Mouse (Mus musculus) ES-Bruce4 (cell line): ENCODE measurements around the gene Myo1e. TPM values are rescaled to one million over a fixed set of nuclear protein-coding genes. Genes with fewer than 3 reads are reported as not detected.

Source experiments
- H3K27ac ChIP-seq: 2 replicates; pipeline ENCODE4 v1.5.1; 2012; ENCODE audit warnings: low read length, inconsistent platforms; ENCODE audit not compliant: insufficient read depth
- H3K27me3 ChIP-seq: 2 replicates; pipeline ENCODE4 v1.6.1; 2012; ENCODE audit warnings: mild to moderate bottlenecking, low read length, inconsistent platforms; ENCODE audit not compliant: control insufficient read depth, poor library complexity, insufficient read depth, severe bottlenecking
- H3K36me3 ChIP-seq: 2 replicates; pipeline ENCODE4 v1.6.1; 2012; ENCODE audit warnings: inconsistent platforms, mild to moderate bottlenecking, low read length, moderate library complexity; ENCODE audit not compliant: control insufficient read depth, poor library complexity, insufficient read depth, severe bottlenecking
- H3K4me1 ChIP-seq: one replicate; pipeline ENCODE4 v1.8.1; 2011; ENCODE audit warnings: low read length; ENCODE audit not compliant: control insufficient read depth, insufficient read depth
- H3K4me3 ChIP-seq: 2 replicates; pipeline ENCODE4 v1.5.1; 2011; ENCODE audit warnings: low read depth, mild to moderate bottlenecking, low read length
- H3K9ac ChIP-seq: 2 replicates; pipeline ENCODE4 v1.6.1; 2012; ENCODE audit warnings: low read depth, mild to moderate bottlenecking, inconsistent platforms; ENCODE audit not compliant: poor library complexity, severe bottlenecking
- H3K9me3 ChIP-seq: replicated peaks from 2 replicates; pipeline ENCODE4 v1.6.1; 2012; ENCODE audit warnings: mild to moderate bottlenecking, low read length, inconsistent platforms; ENCODE audit not compliant: control insufficient read depth, poor library complexity, insufficient read depth, severe bottlenecking
- CTCF ChIP-seq: IDR thresholded peaks from one replicate; pipeline ENCODE4 v1.8.1; 2011; ENCODE audit warnings: low read depth, low read length
- EP300 ChIP-seq: IDR thresholded peaks from 2 replicates; pipeline ENCODE4 v1.6.1; 2011; ENCODE audit warnings: low read depth, low read length; ENCODE audit not compliant: insufficient read depth
- POLR2A ChIP-seq: IDR thresholded peaks from one replicate; pipeline ENCODE4 v1.8.1; 2011; ENCODE audit warnings: low read length; ENCODE audit not compliant: insufficient read depth
- polyA plus RNA-seq: library from polyadenylated mRNA; stranded (reverse); fragments of >200 nt; gene quantifications from 2 replicates; pipeline ENCODE4 v1.2.4, GENCODE M21; 2011; ENCODE audit warnings: low read depth; ENCODE audit not compliant: missing spikeins, insufficient read depth, insufficient read length

Myo1e gene
- polyA plus RNA-seq, 1 experiment = 51.6 TPM

- H3K9me3 ChIP-seq = no peaks in the 10 kb centered on the region
- H3K4me1 ChIP-seq = peaks cover 1% of the 10 kb centered on the region
- H3K36me3 ChIP-seq = no peaks in the 10 kb centered on the region
- H3K4me3 ChIP-seq = no peak overlapping the region
- H3K27ac ChIP-seq = no peak overlapping the region
- H3K9ac ChIP-seq = no peak overlapping the region
- H3K27me3 ChIP-seq = no peaks in the 10 kb centered on the region
- TF ChIP-seq CTCF (no peak), EP300 (no peak), POLR2A (no peak)
These were observed 89.8 kb downstream of the Myo1e start for GRCm38 (mm10) chr9:70296916-70297315.

GRCm38 (mm10) chr9:70298221-70298620, 91.1 kb downstream of the Myo1e start:
- H3K27ac ChIP-seq = no peak overlapping the region

DNA sequence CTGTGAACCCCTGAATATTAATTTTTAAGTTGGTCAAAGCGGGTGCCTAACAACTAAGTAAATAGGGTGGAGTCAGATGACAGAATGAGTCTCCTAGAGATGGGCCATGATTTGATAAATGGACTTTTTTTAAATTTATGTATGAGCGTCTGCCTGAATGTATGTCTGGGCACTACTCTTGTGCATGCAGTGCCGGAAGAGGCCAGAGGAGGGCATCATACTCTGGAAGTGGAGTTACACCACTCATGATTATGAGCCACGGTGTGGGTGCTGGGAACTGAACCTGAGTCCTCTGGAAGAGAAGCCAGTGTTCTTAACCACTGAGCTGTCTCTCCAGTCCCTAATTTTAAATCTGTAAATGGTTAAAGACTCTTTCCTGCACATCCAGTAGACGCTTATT, 93.6 kb downstream of the Myo1e start:
- no peak for TF ChIP-seq POLR2A
- TF ChIP-seq EP300 = no peak
- TF ChIP-seq CTCF = peak; percentile 41
- Histone ChIP-seq H3K9me3 (no peaks in the 10 kb centered on the region), H3K9ac (no peak overlapping the region), H3K27me3 (no peaks in the 10 kb centered on the region), H3K4me1 (peaks cover 1% of the 10 kb centered on the region), H3K4me3 (no peak overlapping the region), H3K27ac (no peak overlapping the region), H3K36me3 (peaks cover 2% of the 10 kb centered on the region; the same call in 1 of the 2 replicates)

More at GRCm38 (mm10) chr9:70298221-70298620, 91.1 kb downstream of the Myo1e start:
- H3K4me3 ChIP-seq = no peak overlapping the region
- no peak for TF ChIP-seq POLR2A
- H3K4me1 ChIP-seq = peaks cover 1% of the 10 kb centered on the region
- H3K36me3 ChIP-seq = peaks cover 2% of the 10 kb centered on the region; the same call in 1 of the 2 replicates
- no peaks in the 10 kb centered on the region for H3K9me3 ChIP-seq
- H3K27me3 ChIP-seq = no peaks in the 10 kb centered on the region
- H3K9ac ChIP-seq = no peak overlapping the region

DNA sequence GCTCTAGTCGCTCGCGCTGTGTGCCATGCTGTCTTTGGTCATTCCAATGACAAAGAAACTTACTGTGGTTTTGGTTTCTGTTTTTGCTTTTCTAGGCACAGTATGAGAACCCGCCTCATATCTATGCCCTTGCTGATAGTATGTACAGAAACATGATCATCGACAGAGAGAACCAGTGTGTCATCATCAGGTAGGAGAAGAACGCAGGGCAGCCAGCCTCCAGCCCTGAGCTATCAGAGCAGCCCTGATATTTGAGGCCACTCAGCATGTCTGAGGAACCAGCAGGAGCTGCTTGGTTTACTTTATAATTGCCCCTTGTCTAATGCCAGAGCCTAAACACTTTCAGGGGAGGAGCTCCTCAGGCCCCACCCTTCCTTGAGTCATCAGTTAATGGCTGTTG, 94.4 kb downstream of the Myo1e start:
- H3K27me3 ChIP-seq = no peaks in the 10 kb centered on the region
- no peak for TF ChIP-seq CTCF
- no peak for TF ChIP-seq POLR2A
- no peak for TF ChIP-seq EP300
- H3K4me1 ChIP-seq = peaks cover 1% of the 10 kb centered on the region
- no peaks in the 10 kb centered on the region for H3K9me3 ChIP-seq
- H3K27ac ChIP-seq = no peak overlapping the region
- H3K4me3 ChIP-seq = no peak overlapping the region
- H3K36me3 ChIP-seq = peaks cover 2% of the 10 kb centered on the region; the same call in 1 of the 2 replicates
- H3K9ac ChIP-seq = no peak overlapping the region

GRCm38 (mm10) chr9:70304901-70305300, 97.8 kb downstream of the Myo1e start:
- Histone ChIP-seq H3K9me3 (no peaks in the 10 kb centered on the region), H3K4me1 (peaks cover 1% of the 10 kb centered on the region), H3K36me3 (peaks cover 2% of the 10 kb centered on the region; the same call in 1 of the 2 replicates), H3K27me3 (no peaks in the 10 kb centered on the region), H3K9ac (no peak overlapping the region), H3K4me3 (no peak overlapping the region), H3K27ac (no peak overlapping the region)
- TF ChIP-seq POLR2A (no peak), EP300 (no peak)

GRCm38 (mm10) chr9:70310046-70310445, 102.9 kb downstream of the Myo1e start:
- H3K9me3 ChIP-seq = no peaks in the 10 kb centered on the region
- H3K4me1 ChIP-seq = no peaks in the 10 kb centered on the region
- H3K27ac ChIP-seq = no peak overlapping the region
- no peaks in the 10 kb centered on the region for H3K36me3 ChIP-seq
- no peak overlapping the region for H3K4me3 ChIP-seq
- no peaks in the 10 kb centered on the region for H3K27me3 ChIP-seq
- no peak for TF ChIP-seq EP300
- no peak overlapping the region for H3K9ac ChIP-seq
